Comparison of ENCODE assay signal across 23 mouse cellular contexts in the genomic region with DNA sequence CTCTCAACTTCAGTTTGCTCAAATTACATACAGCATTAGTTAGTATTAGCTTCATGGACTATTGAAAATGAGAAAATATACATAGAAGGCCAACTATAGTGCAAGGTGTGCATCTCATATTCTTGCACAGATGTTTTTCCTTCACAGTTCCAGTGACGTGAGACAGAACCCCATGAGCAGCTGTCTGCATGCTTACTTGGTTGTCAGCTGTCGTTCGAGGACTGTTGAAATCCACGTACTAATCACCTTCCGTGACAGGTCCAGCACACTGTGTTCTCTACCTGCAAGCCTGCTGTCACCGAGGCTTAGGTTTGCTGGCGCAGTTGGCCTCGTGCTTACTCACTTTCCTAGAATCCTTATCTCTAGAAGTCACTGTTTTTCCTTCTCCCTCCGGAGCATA. TPM values are rescaled to one million over a fixed set of nuclear protein-coding genes. Genes with fewer than 3 reads are reported as not detected.
DNase-seq lines count a peak whose midpoint lies in the region; ATAC-seq and TF ChIP-seq lines count a peak whose summit lies in the region.
"Had no signal": no experiment of that assay in that cellular context is flagged by ENCODE, and none has a peak within 500 bp of the region (broad histone marks: within the 10 kb centered on the region; RNA-seq: fewer than 3 reads in every experiment).

No protein-coding gene starts in this region.

- TF ChIP-seq CTCF in liver, postnatal 0 days (IDR thresholded peaks at IDR 0.05; ENCODE audit: low read depth) = no peak
- no peak for TF ChIP-seq CTCF in CH12.LX (conservative IDR thresholded peaks at IDR 0.05 in 1 of 2, IDR thresholded peaks at IDR 0.05 in 1 of 2; ENCODE audit: low read depth in 2 of 2, low read length in 2 of 2)
- TF ChIP-seq CTCF in left cerebral cortex, adult 2 months (IDR thresholded peaks at IDR 0.05) = no peak

- no peak overlapping the region for H3K9ac ChIP-seq in liver, postnatal 0 days (replicated peaks)
- H3K9ac ChIP-seq in liver, embryonic 12.5 days = no peak overlapping the region
- H3K9ac ChIP-seq in CH12.LX (ENCODE audit: insufficient read depth, low read depth) = no peak overlapping the region
- H3K9ac ChIP-seq: embryonic facial prominence, embryonic 13.5 days; heart, embryonic 12.5 days; hindbrain, embryonic 13.5 days; liver, embryonic 13.5 days; lung, embryonic 14.5 days; midbrain, embryonic 12.5 days had no signal

- in situ Hi-C loops in CH12.LX (cut with MboI; ENCODE audit: low pct_ligation_motif_present, low pct_unique_long_range_greater_than_20kb, low sequenced_read_pairs) = no loop called here

- no peaks in the 10 kb centered on the region for H3K27me3 ChIP-seq in heart, embryonic 10.5 days (ENCODE audit: insufficient read depth, poor library complexity, severe bottlenecking)
- H3K27me3 ChIP-seq in liver, postnatal 0 days (ENCODE audit: insufficient read depth, low read length) = no peaks in the 10 kb centered on the region
- no peaks in the 10 kb centered on the region for H3K27me3 ChIP-seq in liver, embryonic 12.5 days (replicated peaks)
- H3K27me3 ChIP-seq in CH12.LX (replicated peaks) = no peaks in the 10 kb centered on the region
- H3K27me3 ChIP-seq: embryonic facial prominence, embryonic 13.5 days; heart, embryonic 12.5 days; hindbrain, embryonic 13.5 days; liver, embryonic 13.5 days; midbrain, embryonic 12.5 days had no signal

- peak; percentile 59 for ATAC-seq in liver, postnatal 0 days
- ATAC-seq in liver, embryonic 12.5 days = no peak
- ATAC-seq: forebrain, embryonic 14.5 days; inflammation-experienced regulatory T-cells, adult 6 months had no signal

- no peaks in the 10 kb centered on the region for H3K36me3 ChIP-seq in heart, embryonic 10.5 days
- H3K36me3 ChIP-seq in liver, postnatal 0 days (replicated peaks; ENCODE audit: insufficient read depth, low read length) = no peaks in the 10 kb centered on the region
- no peaks in the 10 kb centered on the region for H3K36me3 ChIP-seq in liver, embryonic 12.5 days
- H3K36me3 ChIP-seq in CH12.LX (replicated peaks in 1 of 2; ENCODE audit: control insufficient read depth in 1 of 2, insufficient read depth in 1 of 2, low read length in 1 of 2) = peaks cover 0 to 7% of the 10 kb centered on the region in 2 experiments
- H3K36me3 ChIP-seq: embryonic facial prominence, embryonic 13.5 days; heart, embryonic 12.5 days; hindbrain, embryonic 13.5 days; liver, embryonic 13.5 days; midbrain, embryonic 12.5 days had no signal

- no peaks in the 10 kb centered on the region for H3K4me1 ChIP-seq in heart, embryonic 10.5 days
- peaks cover 4% of the 10 kb centered on the region; the same call in 1 of the 2 replicates for H3K4me1 ChIP-seq in liver, postnatal 0 days (ENCODE audit: insufficient read depth)
- no peaks in the 10 kb centered on the region for H3K4me1 ChIP-seq in liver, embryonic 12.5 days
- peaks cover 25 to 61% of the 10 kb centered on the region in 2 experiments for H3K4me1 ChIP-seq in CH12.LX (ENCODE audit: control insufficient read depth in 1 of 2, insufficient read depth in 2 of 2)
- H3K4me1 ChIP-seq: heart, embryonic 12.5 days; hindbrain, embryonic 13.5 days; liver, embryonic 13.5 days; midbrain, embryonic 12.5 days had no signal

- no peak for TF ChIP-seq RAD21 in CH12.LX (IDR thresholded peaks at IDR 0.05; ENCODE audit: low read depth, low read length)

- H3K4me2 ChIP-seq in liver, postnatal 0 days (ENCODE audit: low read depth, low read length) = no peak overlapping the region
- H3K4me2 ChIP-seq in liver, embryonic 12.5 days = no peak overlapping the region
- H3K4me2 ChIP-seq in CH12.LX (ENCODE audit: insufficient read depth, low read depth, poor library complexity, severe bottlenecking) = no peak overlapping the region
- H3K4me2 ChIP-seq: embryonic facial prominence, embryonic 13.5 days; heart, embryonic 12.5 days; hindbrain, embryonic 13.5 days; liver, embryonic 13.5 days; lung, embryonic 14.5 days; midbrain, embryonic 12.5 days had no signal

- TF ChIP-seq POLR2A in CH12.LX (IDR thresholded peaks at IDR 0.05; ENCODE audit: low read depth, low read length) = no peak

- no peak overlapping the region for H3K27ac ChIP-seq in heart, embryonic 10.5 days
- peak overlapping the region; percentile 39; the same call in 1 of the 2 replicates for H3K27ac ChIP-seq in liver, postnatal 0 days (ENCODE audit: low read depth)
- no peak overlapping the region for H3K27ac ChIP-seq in liver, embryonic 12.5 days
- peak overlapping the region; percentile 63 for H3K27ac ChIP-seq in CH12.LX (ENCODE audit: insufficient read depth, low read depth)
- no peak overlapping the region for H3K27ac ChIP-seq in left cerebral cortex, adult 2 months
- H3K27ac ChIP-seq: embryonic facial prominence, embryonic 13.5 days; hindbrain, embryonic 13.5 days; layer of hippocampus, adult 2 months; liver, embryonic 13.5 days; midbrain, embryonic 12.5 days had no signal

- intact Hi-C loops in left cerebral cortex, adult 2 months (cut with DNase I) = no loop called here

- peaks cover 26% of the 10 kb centered on the region for H3K79me2 ChIP-seq in CH12.LX (replicated peaks; ENCODE audit: control insufficient read depth, extremely low read depth, insufficient read depth, poor library complexity, severe bottlenecking)

- no peaks in the 10 kb centered on the region for H3K9me3 ChIP-seq in heart, embryonic 10.5 days
- no peaks in the 10 kb centered on the region for H3K9me3 ChIP-seq in liver, postnatal 0 days (ENCODE audit: low read length)
- H3K9me3 ChIP-seq in liver, embryonic 12.5 days (replicated peaks) = no peaks in the 10 kb centered on the region
- H3K9me3 ChIP-seq in CH12.LX (replicated peaks; ENCODE audit: low read length) = no peaks in the 10 kb centered on the region
- H3K9me3 ChIP-seq: embryonic facial prominence, embryonic 13.5 days; heart, embryonic 12.5 days; hindbrain, embryonic 13.5 days; liver, embryonic 13.5 days; midbrain, embryonic 12.5 days had no signal

- dilution Hi-C loops in CH12.LX (cut with MboI; ENCODE audit: extremely low pct_ligation_motif_present, extremely low pct_unique_long_range_greater_than_20kb, low sequenced_read_pairs) = no loop called here

- no peak overlapping the region for H3K4me3 ChIP-seq in heart, embryonic 10.5 days
- no peak overlapping the region for H3K4me3 ChIP-seq in liver, postnatal 0 days (ENCODE audit: low read depth, low read length)
- no peak overlapping the region for H3K4me3 ChIP-seq in liver, embryonic 12.5 days
- H3K4me3 ChIP-seq in CH12.LX (replicated peaks in 1 of 3; ENCODE audit: low read depth in 2 of 3, low read length in 2 of 3, poor library complexity in 1 of 3) = no peak overlapping the region
- H3K4me3 ChIP-seq in left cerebral cortex, adult 2 months = no peak overlapping the region
- H3K4me3 ChIP-seq: embryonic facial prominence, embryonic 13.5 days; erythroblast, embryonic 14.5 days; heart, embryonic 12.5 days; hindbrain, embryonic 13.5 days; layer of hippocampus, adult 2 months; liver, embryonic 13.5 days; midbrain, embryonic 12.5 days had no signal

- WGBS in heart, embryonic 10.5 days = 52% methylated on average over 9 of the region's 9 CpGs
- WGBS in liver, postnatal 0 days (ENCODE audit: insufficient replicate concordance) = 72% methylated on average over 9 of the region's 9 CpGs
- WGBS in liver, embryonic 12.5 days (ENCODE audit: insufficient replicate concordance) = 68% methylated on average over 9 of the region's 9 CpGs

- DNase-seq in heart, adult 11 months = peak; percentile 85
- DNase-seq in heart, embryonic 10.5 days (ENCODE audit: low spot score) = no peak
- no peak for DNase-seq in liver, postnatal 0 days
- peak; percentile 37 for DNase-seq in CH12.LX (ENCODE audit: extremely low read depth)
- DNase-seq in yolk sac, embryonic 10.5 days (ENCODE audit: low spot score) = peak; percentile 75
- no peak for DNase-seq in left cerebral cortex, adult 2 months (ENCODE audit: extremely low spot score in 1 of 2, low spot score in 2 of 2)
- DNase-seq: adrenal gland, postnatal 14 days; cerebellum, adult 2 months; cerebellum, postnatal 36 days; embryo, embryonic 11 days; gastrocnemius, postnatal 36 days; kidney, postnatal 25 days; liver, embryonic 13.5 days; lung, embryonic 14.5 days had no signal

- 0 out of 2 replicates have a peak, but pooled peaks have one; percentile 38 for TF ChIP-seq EP300 in liver, postnatal 0 days (IDR thresholded peaks at IDR 0.05; ENCODE audit: low read depth)
- TF ChIP-seq EP300 in CH12.LX (IDR thresholded peaks at IDR 0.05; ENCODE audit: low read length) = no peak

TF ChIP-seq in CH12.LX, 34 proteins besides CTCF, POLR2A, EP300 and RAD21:
- TF ChIP-seq ETS1 (conservative IDR thresholded peaks at IDR 0.05; ENCODE audit: low read depth, low read length) = peak; percentile 64
- peak; percentile 61; the same call in 1 of the 2 replicates for TF ChIP-seq MAX (IDR thresholded peaks at IDR 0.05; ENCODE audit: low read length)
- TF ChIP-seq PAX5 (IDR thresholded peaks at IDR 0.05; ENCODE audit: low read length) = no peak
- no peak for TF ChIP-seq IRF4 (IDR thresholded peaks at IDR 0.05; ENCODE audit: low read depth, low read length)
- no peak for TF ChIP-seq USF1 (IDR thresholded peaks at IDR 0.05; ENCODE audit: low read depth, low read length)
- no peak for TF ChIP-seq ZKSCAN1 (IDR thresholded peaks at IDR 0.05; ENCODE audit: borderline replicate concordance, low read depth, low read length)

RNA-seq across cellular contexts. Expression of gene Ddias, which starts 56.2 kb away (rescaled TPM):
- polyA plus RNA-seq in heart, embryonic 10.5 days (2016; fragmentation: Nextera tagmentation; extraction: Ambion mirVana) = 13.8 and 17.3 TPM in 2 replicates
- 3.7 and 3.9 TPM in 2 replicates for polyA plus RNA-seq in liver, postnatal 0 days (2015; fragmentation: Nextera tagmentation; extraction: Ambion mirVana)
- polyA plus RNA-seq in liver, embryonic 12.5 days (2016; fragmentation: Nextera tagmentation; extraction: Ambion mirVana) = 15.5 and 16.1 TPM in 2 replicates
- total RNA-seq in CH12.LX (2012; rRNA removed) (17.5 and 18.2 TPM in 2 replicates), CH12.LX (2014; rRNA removed) (38.0 and 38.6 TPM in 2 replicates)
- 23.1 and 24.0 TPM in 2 replicates for polyA plus RNA-seq in CH12.LX (2012; ENCODE audit: insufficient read length, low read depth)
- total RNA-seq in left cerebral cortex, adult 2 months (2021) = under 1 TPM; 0.42 to 0.88 TPM

RNA-seq across cellular contexts. Expression of gene Prcp, which starts 56.4 kb away (rescaled TPM):
- polyA plus RNA-seq in heart, embryonic 10.5 days (2016; fragmentation: Nextera tagmentation; extraction: Ambion mirVana) = 14.2 and 15.1 TPM in 2 replicates
- 10.2 and 11.5 TPM in 2 replicates for polyA plus RNA-seq in liver, postnatal 0 days (2015; fragmentation: Nextera tagmentation; extraction: Ambion mirVana)
- 18.2 and 20.0 TPM in 2 replicates for polyA plus RNA-seq in liver, embryonic 12.5 days (2016; fragmentation: Nextera tagmentation; extraction: Ambion mirVana)
- total RNA-seq in CH12.LX (2012; rRNA removed) (19.7 and 20.1 TPM in 2 replicates), CH12.LX (2014; rRNA removed) (26.6 and 28.9 TPM in 2 replicates)
- polyA plus RNA-seq in CH12.LX (2012; ENCODE audit: insufficient read length, low read depth) = 24.3 and 27.8 TPM in 2 replicates
- 10 to 100 TPM in 1 of 2 experiments, 1 to 10 TPM in 1; 9.5 to 10.1 TPM for total RNA-seq in left cerebral cortex, adult 2 months (2021)

Comparison
In these comparisons a context has a peak if more than half of its experiments do, and no peak if none do; other contexts are left out.
1. DNase-seq: peak in heart, adult 11 months (single experiment), CH12.LX (single experiment) and yolk sac, embryonic 10.5 days (single experiment); none in heart, embryonic 10.5 days (single experiment), liver, postnatal 0 days (single experiment) and left cerebral cortex, adult 2 months (0 of 2).
2. H3K27ac ChIP-seq: peak in liver, postnatal 0 days (single experiment) and CH12.LX (single experiment); none in heart, embryonic 10.5 days (single experiment), liver, embryonic 12.5 days (single experiment) and left cerebral cortex, adult 2 months (single experiment).